Mouse (Mus musculus) liver, embryonic 14.5 days (tissue): ENCODE data around the gene Kcnk2.

Source experiments
- CTCF ChIP-seq: IDR thresholded peaks from 2 replicates; pipeline ENCODE4 v1.5.1; 2016; ENCODE audit warnings: antibody characterized with exemption, low read depth, control low read depth
- EP300 ChIP-seq: IDR thresholded peaks from 2 replicates; pipeline ENCODE4 v1.6.1; 2016; ENCODE audit warnings: antibody characterized with exemption, low read depth

DNA sequence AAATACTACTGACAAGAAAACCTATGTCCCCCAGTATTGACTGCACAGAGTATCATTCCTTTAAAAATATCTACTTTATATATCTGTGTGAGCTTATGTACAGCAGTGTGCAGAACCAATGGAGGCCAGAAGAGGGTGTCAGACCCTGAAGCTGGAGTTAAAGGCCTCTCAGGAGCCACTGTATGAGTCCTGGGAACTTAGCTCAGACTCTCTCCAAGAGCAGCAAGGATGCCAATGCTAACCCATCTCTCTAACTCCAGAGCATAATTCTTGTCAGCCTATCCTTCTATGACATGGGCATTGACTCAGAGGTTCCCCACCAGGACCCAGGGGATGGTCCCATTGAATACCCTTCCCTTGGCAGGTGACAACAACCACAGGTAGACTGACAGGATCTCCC, 148.4 kb downstream of the Kcnk2 start:
- TF ChIP-seq CTCF (no peak), EP300 (no peak)
